Mouse (Mus musculus): ENCODE data around the gene Csnk2a2. TPM values are rescaled to one million over a fixed set of nuclear protein-coding genes. Genes with fewer than 3 reads are reported as not detected.

The Csnk2a2 gene
- total and polyA plus RNA-seq, 2 experiments: 10.1 to 13.2 TPM

DNA sequence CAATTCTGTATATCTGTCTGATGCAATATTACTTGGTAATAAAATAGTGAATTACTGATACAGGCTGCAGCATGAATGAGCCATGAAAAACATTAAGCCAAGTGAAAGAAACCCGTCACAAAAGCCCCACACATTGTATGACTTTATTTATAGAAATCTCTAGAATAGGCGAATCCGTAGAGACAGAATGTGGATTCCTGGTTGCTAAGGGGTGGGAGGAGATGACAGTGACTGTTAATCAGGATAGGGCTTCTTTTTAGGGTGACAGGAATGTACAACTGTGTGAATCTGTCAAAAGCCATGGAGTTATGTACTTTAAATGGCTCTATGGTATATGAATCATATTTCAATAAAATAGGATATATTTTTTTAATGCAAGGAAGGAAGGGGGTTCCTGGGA, 15.8 kb upstream of the Csnk2a2 start:
- H3K9ac ChIP-seq (ENCODE audit: low read depth, low read length): no peak overlapping the region
- 86% methylated on average over 3 of the region's 3 CpGs for WGBS
- H3K79me2 ChIP-seq (ENCODE audit: control insufficient read depth, insufficient read depth, low read length): no peaks in the 10 kb centered on the region
- H3K4me1 ChIP-seq (ENCODE audit: control insufficient read depth, insufficient read depth, low read length): no peaks in the 10 kb centered on the region
- DNase-seq (ENCODE audit: extremely low read depth, low read depth, low spot score): no peak
- H3K4me3 ChIP-seq (ENCODE audit: insufficient read depth, low read depth, low read length): no peak overlapping the region
- H3K36me3 ChIP-seq (ENCODE audit: control insufficient read depth, insufficient read depth, low read length): no peaks in the 10 kb centered on the region
- no peaks in the 10 kb centered on the region for H3K27me3 ChIP-seq (ENCODE audit: control insufficient read depth, insufficient read depth, low read length)
- TF ChIP-seq CTCF (IDR thresholded peaks at IDR 0.05; ENCODE audit: low read depth, low read length) (no peak), POLR2A (IDR thresholded peaks at IDR 0.05; ENCODE audit: extremely low read depth, insufficient read depth, low read length) (no peak)
- H3K27ac ChIP-seq (replicated peaks; ENCODE audit: insufficient read depth, low read depth, low read length): no peak overlapping the region

DNA sequence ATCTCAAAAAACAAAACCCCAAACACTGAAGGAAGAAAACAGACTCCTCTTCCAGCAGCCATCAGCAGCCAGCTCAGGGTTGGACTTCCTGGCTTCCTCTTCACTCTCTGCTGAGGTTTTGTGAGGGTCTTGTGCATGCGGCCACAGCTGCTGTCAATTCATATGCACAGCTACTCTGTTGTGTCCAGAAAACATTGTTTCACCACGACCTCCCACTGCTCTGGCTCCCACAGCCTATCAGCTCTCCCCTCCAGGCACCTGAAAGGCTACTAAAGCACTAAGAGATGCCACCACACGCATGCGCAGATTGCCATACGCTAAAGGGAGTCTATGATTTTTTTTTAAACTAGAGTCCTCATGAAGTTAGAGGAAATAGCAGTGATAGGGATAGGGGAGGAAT, 15.0 kb upstream of the Csnk2a2 start:
- DNase-seq (ENCODE audit: extremely low read depth, low read depth, low spot score): no peak
- Histone ChIP-seq H3K36me3 (ENCODE audit: control insufficient read depth, insufficient read depth, low read length) (no peaks in the 10 kb centered on the region), H3K27me3 (ENCODE audit: control insufficient read depth, insufficient read depth, low read length) (no peaks in the 10 kb centered on the region), H3K4me3 (ENCODE audit: insufficient read depth, low read depth, low read length) (no peak overlapping the region), H3K4me1 (ENCODE audit: control insufficient read depth, insufficient read depth, low read length) (no peaks in the 10 kb centered on the region), H3K79me2 (ENCODE audit: control insufficient read depth, insufficient read depth, low read length) (no peaks in the 10 kb centered on the region), H3K9ac (ENCODE audit: low read depth, low read length) (no peak overlapping the region), H3K27ac (replicated peaks; ENCODE audit: insufficient read depth, low read depth, low read length) (no peak overlapping the region)
- 72% methylated on average over 5 of the region's 5 CpGs for WGBS
- TF ChIP-seq POLR2A (IDR thresholded peaks at IDR 0.05; ENCODE audit: extremely low read depth, insufficient read depth, low read length) (no peak), CTCF (IDR thresholded peaks at IDR 0.05; ENCODE audit: low read depth, low read length) (no peak)

DNA sequence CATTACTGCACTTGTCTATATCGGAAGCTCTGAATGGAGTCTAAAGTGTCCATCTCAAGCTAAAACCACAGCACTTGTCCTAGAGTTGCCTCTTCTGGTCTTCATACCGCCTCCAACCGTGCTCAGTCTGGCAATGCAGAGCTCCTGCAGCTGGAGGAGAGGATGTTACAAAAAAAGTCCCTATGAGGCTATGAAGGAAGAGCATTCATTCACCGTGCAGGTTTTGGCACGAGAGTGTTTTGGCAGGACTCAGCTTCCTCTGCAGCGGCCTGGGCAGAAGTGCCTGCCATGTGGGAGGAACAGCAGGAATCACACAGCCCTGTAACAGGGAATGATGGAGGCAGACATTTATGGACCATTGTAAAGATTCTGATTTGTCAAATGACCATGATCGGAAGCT, 12.6 kb upstream of the Csnk2a2 start:
- no peaks in the 10 kb centered on the region for H3K27me3 ChIP-seq (ENCODE audit: control insufficient read depth, insufficient read depth, low read length)
- WGBS: 76% methylated on average over 7 of the region's 7 CpGs
- DNase-seq (ENCODE audit: extremely low read depth, low read depth, low spot score): no peak
- no peak overlapping the region for H3K4me3 ChIP-seq (ENCODE audit: insufficient read depth, low read depth, low read length)
- no peak overlapping the region for H3K9ac ChIP-seq (ENCODE audit: low read depth, low read length)
- no peak for TF ChIP-seq CTCF (IDR thresholded peaks at IDR 0.05; ENCODE audit: low read depth, low read length)
- no peak for TF ChIP-seq POLR2A (IDR thresholded peaks at IDR 0.05; ENCODE audit: extremely low read depth, insufficient read depth, low read length)
- no peaks in the 10 kb centered on the region for H3K4me1 ChIP-seq (ENCODE audit: control insufficient read depth, insufficient read depth, low read length)
- no peaks in the 10 kb centered on the region for H3K36me3 ChIP-seq (ENCODE audit: control insufficient read depth, insufficient read depth, low read length)
- H3K27ac ChIP-seq (replicated peaks; ENCODE audit: insufficient read depth, low read depth, low read length): no peak overlapping the region
- no peaks in the 10 kb centered on the region for H3K79me2 ChIP-seq (ENCODE audit: control insufficient read depth, insufficient read depth, low read length)

DNA sequence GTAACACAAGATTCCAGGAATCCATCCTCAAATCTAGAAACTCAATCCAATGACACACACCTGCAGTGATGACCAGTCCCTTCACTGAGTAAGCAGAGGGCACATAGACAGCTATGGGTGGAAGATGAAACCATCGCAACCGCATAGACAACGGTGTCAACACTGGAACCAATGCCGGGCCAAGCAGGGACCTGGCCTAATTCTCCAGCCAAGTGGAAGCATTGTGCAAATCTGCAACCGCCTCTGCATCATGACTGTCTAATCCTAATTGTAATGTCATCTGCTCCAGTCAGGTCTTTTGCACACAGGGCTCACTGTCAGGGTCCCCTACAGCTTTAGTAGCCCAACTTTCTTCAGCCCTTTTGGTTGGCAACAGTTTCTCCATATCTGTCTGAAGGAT, 10.6 kb upstream of the Csnk2a2 start:
- TF ChIP-seq CTCF (IDR thresholded peaks at IDR 0.05; ENCODE audit: low read depth, low read length) (no peak), POLR2A (IDR thresholded peaks at IDR 0.05; ENCODE audit: extremely low read depth, insufficient read depth, low read length) (no peak)
- no peaks in the 10 kb centered on the region for H3K79me2 ChIP-seq (ENCODE audit: control insufficient read depth, insufficient read depth, low read length)
- no peak overlapping the region for H3K4me3 ChIP-seq (ENCODE audit: insufficient read depth, low read depth, low read length)
- no peak for DNase-seq (ENCODE audit: extremely low read depth, low read depth, low spot score)
- H3K4me1 ChIP-seq (ENCODE audit: control insufficient read depth, insufficient read depth, low read length): no peaks in the 10 kb centered on the region
- 96% methylated on average over 5 of the region's 5 CpGs for WGBS
- no peak overlapping the region for H3K27ac ChIP-seq (replicated peaks; ENCODE audit: insufficient read depth, low read depth, low read length)
- no peaks in the 10 kb centered on the region for H3K36me3 ChIP-seq (ENCODE audit: control insufficient read depth, insufficient read depth, low read length)
- H3K27me3 ChIP-seq (ENCODE audit: control insufficient read depth, insufficient read depth, low read length): no peaks in the 10 kb centered on the region
- no peak overlapping the region for H3K9ac ChIP-seq (ENCODE audit: low read depth, low read length)

DNA sequence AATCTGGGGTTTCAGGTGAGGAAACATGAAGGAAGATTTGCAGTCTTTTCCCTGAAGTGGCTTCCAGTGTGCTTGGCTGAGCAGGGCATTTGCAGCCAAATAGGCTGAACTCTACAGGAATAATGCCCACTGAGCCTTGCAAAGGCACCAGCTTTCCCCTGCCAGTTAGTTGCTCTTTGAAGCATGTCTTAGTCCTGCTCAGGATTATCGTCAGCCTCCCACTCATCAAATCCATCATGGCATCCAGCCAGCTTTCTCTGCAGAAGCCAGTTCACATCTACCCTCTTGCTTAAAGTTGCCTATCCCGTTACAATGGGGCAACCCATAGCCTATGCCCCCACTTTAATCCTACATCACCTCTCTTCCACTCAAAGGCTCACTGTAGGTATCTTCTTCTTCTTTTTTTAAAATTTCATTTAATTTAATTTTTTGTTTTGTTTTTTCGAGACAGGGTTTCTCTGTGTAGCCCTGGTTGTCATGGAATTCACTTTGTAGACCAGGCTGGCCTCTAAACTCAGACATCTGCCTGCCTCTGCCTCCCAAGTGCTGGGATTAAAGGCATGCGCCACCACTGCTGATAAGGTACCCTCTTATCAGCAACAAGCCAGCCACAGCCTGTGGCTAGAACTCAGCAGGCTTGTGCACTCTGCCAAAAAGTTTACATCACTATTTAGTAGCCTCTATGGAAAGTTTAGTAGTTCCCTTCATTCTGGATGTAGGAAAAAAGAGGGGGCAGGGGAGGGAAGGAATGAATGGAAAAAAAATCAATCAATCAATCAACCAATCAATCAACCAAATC, 9.6 kb upstream of the Csnk2a2 start:
- no peak for DNase-seq (ENCODE audit: extremely low read depth, low read depth, low spot score)
- no peaks in the 10 kb centered on the region for H3K4me1 ChIP-seq (ENCODE audit: control insufficient read depth, insufficient read depth, low read length)
- no peak overlapping the region for H3K27ac ChIP-seq (replicated peaks; ENCODE audit: insufficient read depth, low read depth, low read length)
- no peak for TF ChIP-seq POLR2A (IDR thresholded peaks at IDR 0.05; ENCODE audit: extremely low read depth, insufficient read depth, low read length)
- H3K9ac ChIP-seq (ENCODE audit: low read depth, low read length): no peak overlapping the region
- 68% methylated on average over 4 of the region's 4 CpGs for WGBS
- no peaks in the 10 kb centered on the region for H3K36me3 ChIP-seq (ENCODE audit: control insufficient read depth, insufficient read depth, low read length)
- no peaks in the 10 kb centered on the region for H3K79me2 ChIP-seq (ENCODE audit: control insufficient read depth, insufficient read depth, low read length)
- no peak overlapping the region for H3K4me3 ChIP-seq (ENCODE audit: insufficient read depth, low read depth, low read length)
- no peaks in the 10 kb centered on the region for H3K27me3 ChIP-seq (ENCODE audit: control insufficient read depth, insufficient read depth, low read length)

DNA sequence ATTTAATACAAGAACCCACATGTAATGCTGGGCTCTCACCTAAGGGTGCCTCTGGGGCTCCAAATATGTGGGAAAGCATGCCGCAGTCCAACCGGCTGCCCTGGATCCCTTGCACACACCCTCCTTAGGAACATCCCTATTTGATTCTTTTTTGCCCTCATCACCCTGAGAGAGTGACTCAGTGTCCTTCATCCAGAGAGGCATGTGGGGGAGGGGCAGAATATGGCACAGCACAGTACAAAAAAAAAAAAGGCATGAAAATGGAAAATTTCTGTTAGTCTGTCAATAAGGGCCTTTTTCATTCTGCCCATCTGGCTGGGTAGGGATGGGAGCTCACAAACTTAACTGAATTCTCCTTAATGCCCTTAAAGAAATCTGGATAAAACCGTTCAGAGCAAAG, 8.0 kb upstream of the Csnk2a2 start:
- Histone ChIP-seq H3K4me3 (ENCODE audit: insufficient read depth, low read depth, low read length) (no peak overlapping the region), H3K27me3 (ENCODE audit: control insufficient read depth, insufficient read depth, low read length) (no peaks in the 10 kb centered on the region), H3K27ac (replicated peaks; ENCODE audit: insufficient read depth, low read depth, low read length) (no peak overlapping the region), H3K79me2 (ENCODE audit: control insufficient read depth, insufficient read depth, low read length) (no peaks in the 10 kb centered on the region), H3K9ac (ENCODE audit: low read depth, low read length) (no peak overlapping the region), H3K36me3 (ENCODE audit: control insufficient read depth, insufficient read depth, low read length) (no peaks in the 10 kb centered on the region), H3K4me1 (ENCODE audit: control insufficient read depth, insufficient read depth, low read length) (no peaks in the 10 kb centered on the region)
- TF ChIP-seq POLR2A (IDR thresholded peaks at IDR 0.05; ENCODE audit: extremely low read depth, insufficient read depth, low read length): no peak
- TF ChIP-seq CTCF (IDR thresholded peaks at IDR 0.05; ENCODE audit: low read depth, low read length): no peak
- DNase-seq (ENCODE audit: extremely low read depth, low read depth, low spot score): no peak
- 85% methylated on average over 3 of the region's 3 CpGs for WGBS

Data from liver, adult 2 months (tissue).